Mouse (Mus musculus): ENCODE results near the gene Rgs9.

- TF ChIP-seq POLR2A (IDR thresholded peaks at IDR 0.05; ENCODE audit: low read depth, low read length) (no peak), CTCF (conservative IDR thresholded peaks at IDR 0.05; ENCODE audit: insufficient read depth, insufficient read length, low read depth, low read length) (no peak)
Observed at GRCm38 (mm10) chr11:109232811-109233210, 65.1 kb downstream of the Rgs9 start.
